Mouse (Mus musculus) megakaryocyte, adult 5-6 weeks (primary cell): ENCODE results near the gene 2610507B11Rik. TPM values are rescaled to one million over a fixed set of nuclear protein-coding genes. Genes with fewer than 3 reads are reported as not detected.
"Not testable (repeated sequence)": the region's sequence is repeated elsewhere in the genome, so short reads cannot be mapped to it uniquely, and the experiment has no call there.

ENCODE experiments used
- ATAC-seq: 2 replicates; pipeline ENCODE4 v1.8.0; 2016; ENCODE audit warnings: mild to moderate bottlenecking, inconsistent platforms; ENCODE audit not compliant: poor library complexity, severe bottlenecking
- total RNA-seq, 2 experiments: library from RNA; stranded (forward) in 1 of 2; stranded (reverse) in 1 of 2; fragments of 153-499, 151-499 nt in 1 of 2; fragments of 221-1000, 200-1000 nt in 1 of 2; gene quantifications; 2 replicates each; pipeline versions ENCODE4 v1.2.3 to v1.2.4; 2015 to 2017

The 2610507B11Rik gene
- total RNA-seq (2015) (33.7 and 43.5 TPM in 2 replicates), total RNA-seq (2017) (54.6 and 57.2 TPM in 2 replicates)

DNA sequence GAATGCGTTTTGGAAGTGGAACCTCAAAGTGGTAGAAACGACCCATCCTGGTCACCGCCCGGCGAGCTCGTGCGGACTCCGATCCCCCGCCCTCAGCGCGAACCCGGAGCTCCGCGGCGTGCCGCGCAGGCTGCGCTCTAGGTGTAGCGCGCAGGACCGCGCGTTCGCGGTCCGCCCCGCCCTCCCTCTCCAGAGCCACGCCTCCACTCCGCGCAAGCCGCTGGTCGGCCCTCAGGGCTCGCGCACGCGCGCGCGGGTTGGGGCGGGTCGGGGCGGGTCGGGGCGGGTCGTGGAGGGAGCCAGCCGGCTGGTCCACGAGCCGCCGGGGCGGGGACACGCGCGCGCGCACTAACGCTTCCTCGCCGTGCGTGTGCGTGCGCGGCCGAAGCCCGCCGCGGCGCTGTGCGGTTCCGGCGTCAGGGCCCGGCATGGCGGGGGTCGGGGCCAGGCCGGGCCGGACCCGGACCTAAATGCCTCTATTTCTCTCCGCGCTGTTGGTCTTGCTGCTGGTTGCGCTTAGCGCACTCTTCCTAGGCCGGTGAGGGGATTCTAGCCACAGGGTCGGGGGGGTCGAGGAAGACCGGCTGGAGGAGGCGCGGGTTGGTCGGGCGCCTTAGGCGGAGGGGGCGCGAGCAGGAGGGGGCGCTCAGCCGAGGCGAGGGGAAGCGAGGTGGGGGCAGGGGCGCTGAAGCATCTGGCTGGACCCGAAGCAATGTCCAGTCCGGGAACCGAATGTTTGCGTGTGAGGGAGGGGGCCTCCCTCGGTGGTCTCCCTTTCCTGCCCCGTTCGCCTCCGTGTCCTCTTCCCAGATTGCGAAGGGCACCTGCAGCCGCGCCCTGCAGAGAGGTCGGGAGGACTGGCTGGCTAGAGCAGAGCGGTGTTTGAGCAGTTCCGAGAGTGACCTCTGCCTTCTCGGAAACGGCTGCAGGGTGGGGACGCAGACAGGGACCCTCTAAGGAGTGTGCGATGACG is at the start of gene 2610507B11Rik:
Gene 2610507B11Rik (plus strand): TSS at position 373 of the 973 bp plus-strand sequence.
- peak; percentile 97 for ATAC-seq

DNA sequence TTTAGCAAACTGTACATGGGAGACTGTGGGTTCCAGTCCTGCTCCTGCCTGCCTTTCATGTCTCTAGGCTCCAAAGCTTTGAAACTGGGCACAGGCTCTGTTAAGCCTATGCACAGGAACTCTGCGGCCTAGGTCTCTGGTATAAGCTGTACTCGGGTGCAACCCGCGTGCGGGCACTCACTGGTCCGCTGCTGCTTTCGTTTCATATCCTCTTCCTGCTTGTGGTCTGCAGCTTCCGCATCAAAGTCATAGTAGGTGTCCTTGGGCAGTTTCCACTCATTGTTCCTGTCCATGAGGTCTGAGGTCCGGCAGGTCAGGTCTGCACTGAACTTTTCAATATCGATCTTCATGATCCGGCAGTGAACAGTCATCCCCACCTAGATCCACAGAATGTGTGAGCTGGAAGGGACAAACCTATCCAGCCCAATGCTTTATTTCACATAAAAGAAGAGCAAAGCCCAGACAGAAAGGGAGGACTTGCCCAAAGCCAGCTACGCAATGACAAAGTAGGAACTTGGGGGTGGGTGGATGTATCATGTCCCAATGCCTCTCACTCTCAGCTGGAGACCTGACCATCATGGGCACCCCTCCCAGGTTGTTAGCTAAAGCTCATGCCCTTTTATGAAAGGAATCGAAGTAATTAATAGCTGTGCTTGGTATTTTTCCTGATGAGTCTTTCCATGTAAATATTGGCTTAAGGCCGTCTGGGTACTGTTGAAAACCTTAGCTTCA is 48.3 kb upstream of the 2610507B11Rik start:
- ATAC-seq: peak; percentile 99

DNA sequence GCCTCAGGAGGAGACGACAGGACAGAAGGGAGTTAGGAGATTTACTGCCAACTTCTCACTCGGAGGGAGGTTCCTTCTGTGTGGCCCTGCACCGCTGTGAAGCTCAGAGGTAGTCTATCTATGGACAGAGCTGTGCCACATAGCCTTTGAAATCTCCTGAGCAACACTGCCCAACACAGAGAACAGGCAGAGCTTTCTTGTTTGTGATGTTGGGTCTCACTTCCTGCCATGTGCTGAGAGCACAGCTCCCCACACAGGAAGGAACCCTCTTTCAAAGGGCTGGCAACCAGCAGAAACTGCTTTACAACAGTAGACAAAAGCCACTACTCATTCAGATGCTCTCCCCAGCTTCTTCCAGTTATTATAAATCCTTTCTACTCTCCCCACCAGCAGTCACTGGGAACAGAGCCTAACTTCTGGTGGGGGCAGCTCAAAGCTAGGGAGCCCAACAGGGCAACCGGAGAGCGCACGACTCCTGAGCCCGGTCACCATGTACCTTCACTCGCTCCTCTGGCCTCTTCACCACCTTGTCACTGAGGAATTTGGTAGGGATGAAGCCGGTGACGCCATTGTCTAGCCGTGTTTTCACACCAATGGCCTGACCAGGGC is 45.7 kb upstream of the 2610507B11Rik start:
- ATAC-seq: no peak

DNA sequence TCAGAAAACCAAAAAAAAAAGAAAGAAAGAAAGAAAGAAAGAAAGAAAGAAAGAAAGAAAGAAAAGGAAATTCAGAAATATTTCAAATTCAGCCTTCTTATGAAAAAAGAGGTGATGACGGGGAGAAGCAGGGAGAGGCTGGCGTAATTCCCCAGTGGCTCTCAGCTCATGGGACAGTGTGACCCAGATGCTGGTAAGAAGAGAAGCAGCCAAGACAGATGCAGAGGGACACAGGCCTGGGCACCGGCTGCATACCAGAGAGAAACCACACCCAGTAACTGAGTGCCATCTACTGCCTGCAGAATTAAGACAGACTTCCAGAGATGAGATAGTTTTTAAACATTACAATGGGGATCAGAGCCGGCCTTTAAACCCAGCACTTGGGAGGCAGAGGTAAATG is 38.0 kb upstream of the 2610507B11Rik start:
- ATAC-seq: no peak

DNA sequence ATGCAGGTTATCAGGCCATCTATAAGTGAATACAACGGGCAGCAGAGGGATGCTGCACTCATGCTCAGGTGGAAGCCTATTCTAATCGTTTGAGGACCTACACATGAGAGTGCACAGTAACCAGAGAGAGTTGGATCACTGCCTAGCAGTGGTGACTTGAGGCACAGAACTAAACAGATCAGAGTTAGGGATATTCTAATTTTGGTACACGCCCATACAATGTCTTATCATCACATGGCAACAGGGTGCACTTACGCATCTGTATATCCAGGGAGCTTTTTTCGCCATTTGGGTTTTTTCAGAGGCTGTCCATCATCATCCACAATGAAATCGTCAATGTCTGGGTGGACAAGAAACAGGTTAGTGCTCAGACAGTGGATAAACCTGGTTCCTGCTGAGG is 30.0 kb upstream of the 2610507B11Rik start:
- ATAC-seq: no peak

- ATAC-seq: no peak
Measured at GRCm38 (mm10) chr11:78240193-78240857, 21.2 kb upstream of the 2610507B11Rik start.

- no peak for ATAC-seq
Measured at GRCm38 (mm10) chr11:78245261-78245626, 16.3 kb upstream of the 2610507B11Rik start.

DNA sequence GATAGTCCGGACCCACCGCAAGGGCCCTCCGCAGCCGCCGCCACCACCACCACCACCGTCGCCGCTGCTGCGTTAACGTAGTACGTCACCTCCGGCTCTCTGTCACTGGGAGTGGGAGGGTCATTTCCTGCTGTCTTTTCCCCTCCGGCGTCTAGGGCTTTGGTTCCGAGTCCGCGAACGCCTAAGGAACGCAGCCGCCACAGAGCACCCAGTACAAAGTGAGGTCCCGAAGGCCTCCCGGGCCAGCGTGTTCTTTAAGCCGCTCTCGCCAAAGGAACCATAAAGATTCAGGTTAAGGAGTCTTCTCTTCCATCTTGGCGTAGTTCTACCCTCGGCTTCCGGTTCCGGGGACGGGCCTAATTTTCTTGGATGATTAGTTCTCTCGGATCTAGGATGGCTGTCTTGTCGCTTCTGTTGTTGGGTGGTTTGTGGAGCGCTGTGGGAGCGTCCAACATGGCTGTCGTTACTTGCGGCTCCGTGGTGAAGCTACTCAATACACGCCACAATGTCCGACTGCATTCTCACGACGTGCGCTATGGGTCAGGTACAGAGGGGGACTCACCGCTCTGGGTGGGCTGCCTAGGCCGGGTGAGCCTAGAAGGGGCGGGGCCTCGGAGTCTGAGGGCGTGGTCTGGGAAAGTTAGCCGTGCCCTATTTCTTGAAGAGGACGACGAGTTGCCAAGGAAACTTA is 15.8 kb upstream of the 2610507B11Rik start, which contains the start of the genes Sdf2 and Supt6:
Gene Sdf2 (plus strand): TSS at position 120 of the 691 bp plus-strand sequence.
Gene Supt6 (minus strand): TSS at position 361 of the 691 bp plus-strand sequence.
- ATAC-seq: peak; percentile 95

- ATAC-seq: no peak
Measured at GRCm38 (mm10) chr11:78246318-78247011, 15.1 kb upstream of the 2610507B11Rik start.

GRCm38 (mm10) chr11:78247012-78247348 is 14.6 kb upstream of the 2610507B11Rik start:
- ATAC-seq: no peak

GRCm38 (mm10) chr11:78247727-78248140 is 13.8 kb upstream of the 2610507B11Rik start:
- no peak for ATAC-seq

DNA sequence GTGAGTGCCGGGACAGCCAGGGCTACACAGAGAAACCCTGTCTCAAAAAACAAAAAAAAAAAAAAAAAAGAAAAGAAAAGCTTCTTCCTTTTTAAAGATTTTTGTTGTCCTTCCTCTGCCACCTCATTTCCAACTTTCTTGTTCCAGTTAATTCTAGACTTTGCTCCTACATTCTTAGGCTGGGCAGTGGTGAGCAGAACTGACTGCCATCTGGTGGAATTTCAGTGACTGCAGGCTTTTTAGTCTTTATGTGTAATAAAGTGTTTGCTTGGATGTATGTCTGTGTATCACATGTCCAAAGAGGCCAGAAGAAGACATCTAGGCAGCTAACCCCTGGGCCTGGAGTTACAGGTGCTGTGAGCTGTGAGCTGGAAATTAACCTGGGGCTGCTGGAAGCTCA is 4.9 kb upstream of the 2610507B11Rik start:
- ATAC-seq: no peak

- ATAC-seq: no peak
Measured at GRCm38 (mm10) chr11:78260489-78261258, 878 bp upstream of the 2610507B11Rik start.

- ATAC-seq: peak; percentile 46
Measured at GRCm38 (mm10) chr11:78262550-78262949, 998 bp downstream of the 2610507B11Rik start.

- ATAC-seq: no peak
Measured at GRCm38 (mm10) chr11:78265571-78265970, 4.0 kb downstream of the 2610507B11Rik start.

DNA sequence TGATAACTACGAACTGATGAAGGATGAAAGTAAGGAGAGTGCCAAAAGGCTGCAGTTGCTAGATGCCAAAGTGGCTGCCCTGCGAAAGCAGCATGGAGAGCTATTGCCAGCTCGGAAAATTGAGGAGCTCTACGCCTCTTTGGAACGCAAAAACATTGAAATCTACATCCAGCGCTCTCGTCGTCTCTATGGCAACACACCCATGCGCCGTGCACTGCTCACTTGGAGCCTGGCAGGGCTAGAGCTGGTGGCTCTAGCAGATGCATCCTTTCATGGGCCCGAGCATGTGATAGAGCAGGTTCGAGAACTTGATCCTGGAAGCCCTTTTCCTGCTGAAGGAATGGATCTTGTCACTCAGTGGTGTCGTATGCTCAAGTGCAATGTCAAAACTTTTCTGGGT is 10.4 kb downstream of the 2610507B11Rik start:
- no peak for ATAC-seq

DNA sequence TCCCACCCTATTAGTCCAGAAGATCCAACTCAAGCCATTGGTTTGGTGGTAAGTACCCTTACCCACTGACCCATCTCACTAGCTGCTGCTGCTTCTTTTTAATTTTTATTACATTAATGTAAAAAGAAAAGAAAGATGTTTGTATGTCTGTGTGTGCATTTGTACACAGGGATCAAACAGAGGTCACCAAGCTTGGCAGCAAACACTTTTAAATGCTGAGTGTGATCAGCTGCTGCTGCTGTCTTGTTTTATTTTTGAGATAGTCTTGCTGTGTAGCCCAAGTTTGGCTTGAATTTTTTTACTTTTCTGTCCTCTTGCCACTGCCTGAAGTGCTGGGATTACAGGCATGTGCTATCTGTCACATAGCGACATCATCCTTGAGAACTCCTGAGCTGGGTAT is 14.0 kb downstream of the 2610507B11Rik start:
- no peak for ATAC-seq

- ATAC-seq: not testable (repeated sequence)
Measured at GRCm38 (mm10) chr11:78276169-78276568, 14.6 kb downstream of the 2610507B11Rik start.

DNA sequence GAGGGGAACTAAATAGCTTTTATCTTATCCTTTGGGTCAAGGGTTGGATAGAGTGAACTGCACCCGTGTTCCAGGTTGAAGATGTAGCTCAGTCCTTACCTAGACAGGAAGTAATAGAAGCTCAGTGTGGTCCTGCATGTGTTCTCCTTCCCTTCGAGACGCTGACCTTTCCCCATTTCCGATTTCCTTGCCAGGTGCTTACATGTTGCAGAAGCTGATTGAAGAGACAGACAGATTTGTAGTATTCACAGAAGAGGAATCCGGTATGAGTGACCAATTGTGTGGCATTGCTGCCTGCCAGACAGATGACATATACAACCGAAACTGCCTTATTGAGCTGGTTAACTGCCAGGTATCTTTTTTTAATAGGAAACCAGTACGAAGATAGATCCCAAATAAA is 17.3 kb downstream of the 2610507B11Rik start:
- no peak for ATAC-seq
